Mouse (Mus musculus) neutrophil, adult 5-6 weeks (primary cell): ENCODE measurements around the gene Serpinb6c. TPM values are rescaled to one million over a fixed set of nuclear protein-coding genes. Genes with fewer than 3 reads are reported as not detected.

Experiments used
- total RNA-seq: library from RNA; stranded (forward); fragments of 200-1000 nt; gene quantifications from 2 replicates; pipeline ENCODE4 v1.2.3, GENCODE M21; 2017

Serpinb6c gene
- total RNA-seq, 1 experiment from 2014 or later = not detected

Other genes with a start within 250 kb of the Serpinb6c start
- gene Serpinb6d, start 244.3 kb downstream of the Serpinb6c start, total RNA-seq = not detected in 2 replicates
- gene Serpinb6e, start 62.3 kb downstream of the Serpinb6c start, total RNA-seq = not detected in 2 replicates
- gene Nqo2, start 59.0 kb upstream of the Serpinb6c start, total RNA-seq = 5.4 and 7.0 TPM in 2 replicates
- gene Ripk1, start 96.7 kb upstream of the Serpinb6c start, total RNA-seq = 60.7 and 65.5 TPM in 2 replicates
- 21.1 and 24.8 TPM in 2 replicates for gene Serpinb6a, start 97.1 kb upstream of the Serpinb6c start, total RNA-seq
- gene Bphl, start 131.9 kb upstream of the Serpinb6c start, total RNA-seq = 7.1 and 14.1 TPM in 2 replicates
- 16.5 and 17.7 TPM in 2 replicates for gene Tubb2a, start 172.3 kb upstream of the Serpinb6c start, total RNA-seq
- gene Tubb2b, start 224.8 kb upstream of the Serpinb6c start, total RNA-seq = 3.8 and 6.5 TPM in 2 replicates